Mouse (Mus musculus): Measurements from ENCODE around the gene Cpt1c. TPM values are rescaled to one million over a fixed set of nuclear protein-coding genes. Genes with fewer than 3 reads are reported as not detected.

The Cpt1c gene
- polyA plus RNA-seq (2017; shearing (Covaris generic)) = 0.72 TPM

GRCm38 (mm10) chr7:44974383-44975116 is at the start of gene Cpt1c:
TSS of gene Cpt1c (minus strand) at chr7:44974851.

GRCm38 (mm10) chr7:45017242-45018061 is 42.8 kb upstream of the Cpt1c start, which contains the start of gene Rras:
TSS of gene Rras (plus strand) at chr7:45017961.

GRCm38 (mm10) chr7:45015957-45016612 is 41.4 kb upstream of the Cpt1c start, which contains the start of gene Scaf1:
TSS of gene Scaf1 (minus strand) at chr7:45016363.

GRCm38 (mm10) chr7:44998501-44998955 is 23.9 kb upstream of the Cpt1c start, which contains the start of gene Bcl2l12:
TSS of gene Bcl2l12 (minus strand) at chr7:44998712.

GRCm38 (mm10) chr7:44997231-44997939 is 22.7 kb upstream of the Cpt1c start, which contains the start of gene Irf3:
TSS of gene Irf3 (plus strand) at chr7:44997648.

GRCm38 (mm10) chr7:44986192-44986878 is 11.7 kb upstream of the Cpt1c start, which contains the start of gene Prmt1:
TSS of gene Prmt1 (minus strand) at chr7:44986568.

GRCm38 (mm10) chr7:44942904-44943303 is 31.7 kb downstream of the Cpt1c start, which contains the start of gene Tsks:
TSS of gene Tsks (plus strand) at chr7:44943204.

GRCm38 (mm10) chr7:44929204-44930151 is 45.2 kb downstream of the Cpt1c start, which contains the start of gene Ap2a1:
TSS of gene Ap2a1 (minus strand) at chr7:44929496.

Other genes with a start within 250 kb of the Cpt1c start
- gene Vrk3, start 226.4 kb downstream of the Cpt1c start, polyA plus RNA-seq (2017; shearing (Covaris generic)) = 116 TPM
- gene Zfp473, start 223.8 kb downstream of the Cpt1c start, polyA plus RNA-seq (2017; shearing (Covaris generic)) = 0.51 TPM
- 63.1 TPM for gene Nup62, start 158.8 kb downstream of the Cpt1c start, polyA plus RNA-seq (2017; shearing (Covaris generic))
- gene Il4i1, start 158.5 kb downstream of the Cpt1c start, polyA plus RNA-seq (2017; shearing (Covaris generic)) = 2.9 TPM
- 0.22 TPM for gene Atf5, start 158.2 kb downstream of the Cpt1c start, polyA plus RNA-seq (2017; shearing (Covaris generic))
- gene Akt1s1, start 125.9 kb downstream of the Cpt1c start, polyA plus RNA-seq (2017; shearing (Covaris generic)) = 20.5 TPM
- 114 TPM for gene Tbc1d17, start 125.8 kb downstream of the Cpt1c start, polyA plus RNA-seq (2017; shearing (Covaris generic))
- 112 TPM for gene Pnkp, start 117.7 kb downstream of the Cpt1c start, polyA plus RNA-seq (2017; shearing (Covaris generic))
- gene Ptov1, start 105.1 kb downstream of the Cpt1c start, polyA plus RNA-seq (2017; shearing (Covaris generic)) = 10.1 TPM
- 52.0 TPM for gene Med25, start 82.1 kb downstream of the Cpt1c start, polyA plus RNA-seq (2017; shearing (Covaris generic))
- gene Fuz, start 78.8 kb downstream of the Cpt1c start, polyA plus RNA-seq (2017; shearing (Covaris generic)) = 52.1 TPM
- 36.1 TPM for gene Ap2a1, start 45.4 kb downstream of the Cpt1c start, polyA plus RNA-seq (2017; shearing (Covaris generic))
- not detected for gene Tsks, start 31.6 kb downstream of the Cpt1c start, polyA plus RNA-seq (2017; shearing (Covaris generic))
- gene Prmt1, start 11.7 kb upstream of the Cpt1c start, polyA plus RNA-seq (2017; shearing (Covaris generic)) = 180 TPM
- gene Irf3, start 22.8 kb upstream of the Cpt1c start, polyA plus RNA-seq (2017; shearing (Covaris generic)) = 248 TPM
- 29.1 TPM for gene Bcl2l12, start 23.9 kb upstream of the Cpt1c start, polyA plus RNA-seq (2017; shearing (Covaris generic))
- gene Scaf1, start 41.5 kb upstream of the Cpt1c start, polyA plus RNA-seq (2017; shearing (Covaris generic)) = 27.6 TPM
- gene Rras, start 43.1 kb upstream of the Cpt1c start, polyA plus RNA-seq (2017; shearing (Covaris generic)) = 15.1 TPM
- gene Prr12, start 78.0 kb upstream of the Cpt1c start, polyA plus RNA-seq (2017; shearing (Covaris generic)) = 3.5 TPM
- gene Nosip, start 87.6 kb upstream of the Cpt1c start, polyA plus RNA-seq (2017; shearing (Covaris generic)) = 127 TPM
- gene Prrg2, start 87.8 kb upstream of the Cpt1c start, polyA plus RNA-seq (2017; shearing (Covaris generic)) = 3.2 TPM
- 159 TPM for gene Rcn3, start 117.4 kb upstream of the Cpt1c start, polyA plus RNA-seq (2017; shearing (Covaris generic))
- gene Fcgrt, start 129.0 kb upstream of the Cpt1c start, polyA plus RNA-seq (2017; shearing (Covaris generic)) = 6.5 TPM
- gene Rps11, start 149.6 kb upstream of the Cpt1c start, polyA plus RNA-seq (2017; shearing (Covaris generic)) = 2,486 TPM
- 2,118 TPM for gene Rpl13a, start 153.9 kb upstream of the Cpt1c start, polyA plus RNA-seq (2017; shearing (Covaris generic))
- gene Gm45713, start 161.4 kb upstream of the Cpt1c start, polyA plus RNA-seq (2017; shearing (Covaris generic)) = not detected
- gene Flt3l, start 161.6 kb upstream of the Cpt1c start, polyA plus RNA-seq (2017; shearing (Covaris generic)) = 225 TPM
- gene Pih1d1, start 179.5 kb upstream of the Cpt1c start, polyA plus RNA-seq (2017; shearing (Covaris generic)) = 59.5 TPM
- gene Aldh16a1, start 179.7 kb upstream of the Cpt1c start, polyA plus RNA-seq (2017; shearing (Covaris generic)) = 70.8 TPM
- not detected for gene Slc17a7, start 189.1 kb upstream of the Cpt1c start, polyA plus RNA-seq (2017; shearing (Covaris generic))
- not detected for gene Gfy, start 204.7 kb upstream of the Cpt1c start, polyA plus RNA-seq (2017; shearing (Covaris generic))
- not detected for gene Pth2, start 206.1 kb upstream of the Cpt1c start, polyA plus RNA-seq (2017; shearing (Covaris generic))
- gene Ccdc155, start 230.0 kb upstream of the Cpt1c start, polyA plus RNA-seq (2017; shearing (Covaris generic)) = 0.26 TPM
- 23.5 TPM for gene Dkkl1, start 237.3 kb upstream of the Cpt1c start, polyA plus RNA-seq (2017; shearing (Covaris generic))
- 1.8 TPM for gene Tead2, start 240.9 kb upstream of the Cpt1c start, polyA plus RNA-seq (2017; shearing (Covaris generic))

Measured in inflammation-experienced regulatory T-cells, adult 16 weeks (primary cell).